Mouse (Mus musculus): Measurements from ENCODE around the gene Ube2c. TPM values are rescaled to one million over a fixed set of nuclear protein-coding genes. Genes with fewer than 3 reads are reported as not detected.
A peak's percentile ranks its signal among the peaks of the same experiment; 100 is the strongest.

Ube2c gene
- polyA plus RNA-seq, 2 experiments = 465 to 533 TPM

DNA sequence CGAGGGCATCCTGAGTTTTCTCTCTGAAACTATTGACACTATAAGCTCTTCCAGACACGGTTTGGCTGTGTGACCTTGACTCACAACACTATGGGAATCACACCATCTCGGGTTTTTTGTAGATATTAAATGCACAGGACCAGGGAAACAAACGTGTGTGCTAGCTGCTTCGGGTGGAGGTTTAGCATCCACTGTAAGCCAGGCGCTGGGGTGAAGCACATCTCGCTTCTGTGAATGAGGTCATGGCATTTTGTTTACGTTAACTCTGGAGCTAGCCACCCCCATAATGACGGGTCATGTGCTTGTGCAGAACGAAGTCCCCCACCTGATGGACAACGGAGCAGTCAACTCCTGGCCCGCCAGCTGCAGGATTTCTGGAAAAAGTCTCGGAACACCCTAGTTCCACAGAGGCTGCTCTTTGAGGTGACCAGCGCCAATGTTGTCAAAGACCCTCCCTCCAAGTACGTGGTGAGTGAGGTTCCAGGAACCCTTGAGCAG is 16.7 kb downstream of the Ube2c start:
- peak overlapping the region; percentile 38 for H3K27ac ChIP-seq
- no peaks in the 10 kb centered on the region for H3K9me3 ChIP-seq (ENCODE audit: control insufficient read depth, low read length)
- H3K4me1 ChIP-seq (replicated peaks; ENCODE audit: control insufficient read depth in 2 of 2, insufficient read depth in 2 of 2, low read length in 1 of 2) = peaks cover 14 to 28% of the 10 kb centered on the region in 2 experiments
- H3K4me3 ChIP-seq (ENCODE audit: insufficient read depth in 1 of 2, low read depth in 2 of 2, low read length in 2 of 2) = peak overlapping the region; percentile 47 to 56
- 17% methylated on average over 15 of the region's 15 CpGs for WGBS (ENCODE audit: insufficient replicate concordance)
- H3K27me3 ChIP-seq (ENCODE audit: control insufficient read depth, insufficient read depth, low read length) = peaks cover 7% of the 10 kb centered on the region
- peak; percentile 2; the same call in 1 of the 2 replicates for ATAC-seq (ENCODE audit: insufficient read depth)
- no peak for DNase-seq (ENCODE audit: low read depth in 3 of 3, low spot score in 3 of 3)
- TF ChIP-seq EP300 (IDR thresholded peaks at IDR 0.05; ENCODE audit: low read depth) (no peak), CTCF (IDR thresholded peaks at IDR 0.05; ENCODE audit: low read depth) (no peak)
- H3K9ac ChIP-seq (replicated peaks) = peak overlapping the region; percentile 65; the same call in 1 of the 2 replicates
- H3K4me2 ChIP-seq (ENCODE audit: low read depth) = peak overlapping the region; percentile 68
- no peaks in the 10 kb centered on the region for H3K36me3 ChIP-seq (replicated peaks; ENCODE audit: control insufficient read depth, insufficient read depth, low read depth)

DNA sequence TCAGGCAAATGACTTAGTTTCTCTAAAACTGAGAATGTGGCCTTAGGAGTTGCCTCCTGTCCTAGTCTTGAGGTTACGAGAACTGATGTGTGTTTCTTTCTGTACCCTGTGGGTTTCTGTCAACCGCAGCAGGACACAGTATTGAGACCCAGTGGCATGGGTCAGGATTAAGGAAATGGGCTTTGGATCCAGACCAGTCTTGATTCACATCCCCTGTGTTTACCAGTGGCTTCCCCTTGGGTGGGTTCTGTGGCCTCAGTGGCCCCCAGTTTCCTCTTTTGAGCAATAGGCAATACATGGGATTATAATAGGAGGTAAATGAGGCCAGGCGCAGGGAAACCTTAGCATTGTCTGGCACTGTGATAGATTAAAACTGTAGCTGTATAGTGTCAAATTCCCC is 17.3 kb downstream of the Ube2c start:
- no peak overlapping the region; the same call in 1 of the 2 replicates for H3K4me2 ChIP-seq (ENCODE audit: low read depth)
- peaks cover 14 to 28% of the 10 kb centered on the region in 2 experiments for H3K4me1 ChIP-seq (replicated peaks; ENCODE audit: control insufficient read depth in 2 of 2, insufficient read depth in 2 of 2, low read length in 1 of 2)
- ATAC-seq (ENCODE audit: insufficient read depth) (no peak), DNase-seq (ENCODE audit: low read depth in 3 of 3, low spot score in 3 of 3) (no peak)
- H3K9ac ChIP-seq (replicated peaks) = no peak overlapping the region
- H3K4me3 ChIP-seq (ENCODE audit: insufficient read depth in 1 of 2, low read depth in 2 of 2, low read length in 2 of 2) = no peak overlapping the region
- H3K36me3 ChIP-seq (replicated peaks; ENCODE audit: control insufficient read depth, insufficient read depth, low read depth) = peaks cover 2% of the 10 kb centered on the region
- peaks cover 7% of the 10 kb centered on the region for H3K27me3 ChIP-seq (ENCODE audit: control insufficient read depth, insufficient read depth, low read length)
- H3K27ac ChIP-seq = no peak overlapping the region
- WGBS (ENCODE audit: insufficient replicate concordance) = 70% methylated on average over 3 of the region's 3 CpGs
- TF ChIP-seq EP300 (IDR thresholded peaks at IDR 0.05; ENCODE audit: low read depth) = no peak
- no peak for TF ChIP-seq CTCF (IDR thresholded peaks at IDR 0.05; ENCODE audit: low read depth)
- no peaks in the 10 kb centered on the region for H3K9me3 ChIP-seq (ENCODE audit: control insufficient read depth, low read length)

DNA sequence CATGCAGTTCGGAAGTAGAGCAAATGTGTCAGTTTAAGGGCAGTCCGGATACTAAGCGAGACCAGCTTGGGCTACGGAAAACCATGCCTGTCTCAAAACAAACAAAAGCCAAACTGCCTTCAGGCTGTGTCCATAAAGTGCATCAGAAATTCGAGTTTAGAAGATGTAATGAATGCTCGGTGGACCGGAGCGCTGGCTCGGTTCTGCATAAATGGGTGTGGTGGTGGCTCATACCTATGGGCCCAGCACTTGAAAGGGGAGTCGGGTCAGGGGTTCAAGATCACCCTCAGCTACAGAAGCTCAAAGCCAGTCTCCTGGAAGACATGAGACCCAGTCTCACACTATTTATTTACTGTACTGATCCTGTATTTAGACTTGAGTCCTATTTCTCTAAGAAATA is 18.1 kb downstream of the Ube2c start:
- H3K27me3 ChIP-seq (ENCODE audit: control insufficient read depth, insufficient read depth, low read length) = peaks cover 7% of the 10 kb centered on the region
- no peak for ATAC-seq (ENCODE audit: insufficient read depth)
- H3K4me2 ChIP-seq (ENCODE audit: low read depth) = no peak overlapping the region
- H3K4me3 ChIP-seq (ENCODE audit: insufficient read depth in 1 of 2, low read depth in 2 of 2, low read length in 2 of 2) = no peak overlapping the region
- H3K4me1 ChIP-seq (replicated peaks; ENCODE audit: control insufficient read depth in 2 of 2, insufficient read depth in 2 of 2, low read length in 1 of 2) = peaks cover 14 to 28% of the 10 kb centered on the region in 2 experiments
- TF ChIP-seq EP300 (IDR thresholded peaks at IDR 0.05; ENCODE audit: low read depth) (no peak), CTCF (IDR thresholded peaks at IDR 0.05; ENCODE audit: low read depth) (no peak)
- no peak overlapping the region for H3K9ac ChIP-seq (replicated peaks)
- no peak for DNase-seq (ENCODE audit: low read depth in 3 of 3, low spot score in 3 of 3)
- WGBS (ENCODE audit: insufficient replicate concordance) = 85% methylated on average over 10 of the region's 10 CpGs
- H3K9me3 ChIP-seq (ENCODE audit: control insufficient read depth, low read length) = no peaks in the 10 kb centered on the region
- no peak overlapping the region for H3K27ac ChIP-seq
- peaks cover 5% of the 10 kb centered on the region for H3K36me3 ChIP-seq (replicated peaks; ENCODE audit: control insufficient read depth, insufficient read depth, low read depth)

DNA sequence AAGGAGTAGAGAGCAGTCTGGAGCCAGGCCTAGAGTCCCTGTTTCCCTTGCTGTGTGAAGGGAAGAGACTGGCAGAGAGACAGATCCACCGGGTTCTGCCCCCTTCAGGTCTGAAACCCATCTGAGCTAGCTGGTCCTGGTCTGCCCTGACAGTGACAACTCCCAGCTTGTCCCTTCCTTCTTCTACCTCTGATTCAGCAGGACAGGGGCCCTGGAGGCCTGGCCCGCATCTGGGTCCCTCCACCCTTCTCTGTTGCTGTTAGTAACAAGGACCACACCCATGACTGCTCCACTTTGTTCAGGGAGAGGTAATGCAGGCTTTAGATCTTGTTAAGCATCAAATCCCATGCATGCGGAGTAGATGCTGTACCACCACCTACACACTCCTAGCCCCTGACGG is 18.7 kb downstream of the Ube2c start:
- TF ChIP-seq CTCF (IDR thresholded peaks at IDR 0.05; ENCODE audit: low read depth) (0 out of 2 replicates have a peak, but pooled peaks have one; percentile 17), EP300 (IDR thresholded peaks at IDR 0.05; ENCODE audit: low read depth) (no peak)
- H3K4me2 ChIP-seq (ENCODE audit: low read depth) = peak overlapping the region; percentile 9
- ATAC-seq (ENCODE audit: insufficient read depth) (peak; percentile 36), DNase-seq (ENCODE audit: low read depth in 3 of 3, low spot score in 3 of 3) (no peak)
- no peak overlapping the region for H3K27ac ChIP-seq
- peaks cover 7% of the 10 kb centered on the region for H3K27me3 ChIP-seq (ENCODE audit: control insufficient read depth, insufficient read depth, low read length)
- H3K9ac ChIP-seq (replicated peaks) = no peak overlapping the region
- no peaks in the 10 kb centered on the region for H3K9me3 ChIP-seq (ENCODE audit: control insufficient read depth, low read length)
- WGBS (ENCODE audit: insufficient replicate concordance) = 61% methylated on average over 4 of the region's 4 CpGs
- H3K4me1 ChIP-seq (replicated peaks; ENCODE audit: control insufficient read depth in 2 of 2, insufficient read depth in 2 of 2, low read length in 1 of 2) = peaks cover 14 to 28% of the 10 kb centered on the region in 2 experiments
- no peak overlapping the region for H3K4me3 ChIP-seq (ENCODE audit: insufficient read depth in 1 of 2, low read depth in 2 of 2, low read length in 2 of 2)
- peaks cover 5% of the 10 kb centered on the region for H3K36me3 ChIP-seq (replicated peaks; ENCODE audit: control insufficient read depth, insufficient read depth, low read depth)

DNA sequence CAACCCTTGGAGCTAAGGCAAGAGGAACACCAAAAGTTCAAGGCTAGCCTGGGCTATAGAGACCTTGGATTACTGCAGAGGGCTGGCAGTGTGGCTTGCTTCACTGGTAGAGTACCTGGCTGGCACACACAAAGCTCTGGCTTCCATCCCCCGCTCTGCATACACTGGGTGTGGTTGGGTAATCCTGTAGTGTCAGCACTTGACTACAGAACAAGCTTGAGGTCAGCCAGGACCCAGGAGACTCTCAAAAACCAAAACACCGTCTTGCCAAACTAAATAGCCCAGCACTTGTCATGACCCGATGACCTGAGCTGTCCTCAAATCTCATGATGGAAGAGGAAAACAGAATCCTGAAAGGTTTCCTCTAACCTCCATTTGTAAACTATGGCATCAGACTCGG is 20.8 kb downstream of the Ube2c start:
- TF ChIP-seq EP300 (IDR thresholded peaks at IDR 0.05; ENCODE audit: low read depth) (no peak), CTCF (IDR thresholded peaks at IDR 0.05; ENCODE audit: low read depth) (no peak)
- ATAC-seq (ENCODE audit: insufficient read depth) (no peak), DNase-seq (ENCODE audit: low read depth in 3 of 3, low spot score in 3 of 3) (no peak)
- H3K27ac ChIP-seq = no peak overlapping the region
- whole genome bisulfite sequencing (ENCODE audit: insufficient replicate concordance) = 77% methylated on average over 4 of the region's 4 CpGs
- H3K36me3 ChIP-seq (replicated peaks; ENCODE audit: control insufficient read depth, insufficient read depth, low read depth) = peaks cover 15% of the 10 kb centered on the region
- peaks cover 7 to 21% of the 10 kb centered on the region in 2 experiments for H3K4me1 ChIP-seq (replicated peaks; ENCODE audit: control insufficient read depth in 2 of 2, insufficient read depth in 2 of 2, low read length in 1 of 2)
- no peak overlapping the region for H3K4me3 ChIP-seq (ENCODE audit: insufficient read depth in 1 of 2, low read depth in 2 of 2, low read length in 2 of 2)
- H3K9me3 ChIP-seq (ENCODE audit: control insufficient read depth, low read length) = no peaks in the 10 kb centered on the region
- peaks cover 3% of the 10 kb centered on the region; the same call in 1 of the 2 replicates for H3K27me3 ChIP-seq (ENCODE audit: control insufficient read depth, insufficient read depth, low read length)
- no peak overlapping the region for H3K9ac ChIP-seq (replicated peaks)
- H3K4me2 ChIP-seq (ENCODE audit: low read depth) = no peak overlapping the region

Data from liver, embryonic 14.5 days (tissue).